Mouse (Mus musculus): ENCODE results near the gene Cnmd.
A peak's percentile ranks its signal among the peaks of the same experiment; 100 is the strongest.

Cnmd gene

DNA sequence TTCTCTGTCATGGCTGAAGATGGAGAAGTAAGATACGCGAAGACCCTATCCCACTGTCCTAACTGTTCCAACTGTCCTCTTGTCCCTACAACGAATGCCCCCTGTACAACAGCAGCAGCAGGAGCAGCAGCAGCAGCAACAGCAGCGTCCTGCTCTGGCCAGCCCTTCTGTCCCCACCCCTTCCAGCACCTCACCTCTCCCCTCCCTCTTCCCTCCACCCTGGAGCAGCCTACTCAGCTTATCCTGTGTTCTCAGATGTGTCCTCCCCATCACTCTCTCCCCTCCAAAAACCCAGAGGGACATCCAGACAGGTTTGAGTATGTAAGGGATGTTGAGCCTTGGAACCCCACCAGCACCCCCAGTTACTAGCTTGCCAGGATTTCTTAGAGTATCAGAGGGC, at the start of gene Cnmd:
Gene Cnmd (minus strand): TSS at position 170 of the 400 bp plus-strand sequence.
- DNase-seq (ENCODE audit: low read depth, low spot score): no peak

DNA sequence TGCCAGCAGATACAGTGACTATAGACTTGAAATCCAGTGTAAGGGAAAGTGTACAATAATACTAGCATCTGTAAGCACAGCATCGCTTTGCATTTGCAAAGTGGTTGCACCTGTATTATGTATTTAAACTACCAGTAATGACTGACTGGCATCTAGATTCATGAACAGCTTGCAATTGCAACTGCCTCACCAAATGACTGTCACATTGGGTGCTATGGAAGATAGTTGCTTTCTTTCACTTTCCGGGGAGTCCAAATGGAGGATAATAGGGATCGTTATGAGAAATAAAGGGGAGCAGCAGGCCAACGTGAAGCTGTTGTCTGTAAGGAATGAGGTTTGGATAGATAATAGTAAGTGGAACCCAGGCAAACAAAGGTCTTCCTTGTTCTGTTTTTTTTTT, 49.3 kb upstream of the Cnmd start:
- DNase-seq (ENCODE audit: low read depth, low spot score): no peak

DNA sequence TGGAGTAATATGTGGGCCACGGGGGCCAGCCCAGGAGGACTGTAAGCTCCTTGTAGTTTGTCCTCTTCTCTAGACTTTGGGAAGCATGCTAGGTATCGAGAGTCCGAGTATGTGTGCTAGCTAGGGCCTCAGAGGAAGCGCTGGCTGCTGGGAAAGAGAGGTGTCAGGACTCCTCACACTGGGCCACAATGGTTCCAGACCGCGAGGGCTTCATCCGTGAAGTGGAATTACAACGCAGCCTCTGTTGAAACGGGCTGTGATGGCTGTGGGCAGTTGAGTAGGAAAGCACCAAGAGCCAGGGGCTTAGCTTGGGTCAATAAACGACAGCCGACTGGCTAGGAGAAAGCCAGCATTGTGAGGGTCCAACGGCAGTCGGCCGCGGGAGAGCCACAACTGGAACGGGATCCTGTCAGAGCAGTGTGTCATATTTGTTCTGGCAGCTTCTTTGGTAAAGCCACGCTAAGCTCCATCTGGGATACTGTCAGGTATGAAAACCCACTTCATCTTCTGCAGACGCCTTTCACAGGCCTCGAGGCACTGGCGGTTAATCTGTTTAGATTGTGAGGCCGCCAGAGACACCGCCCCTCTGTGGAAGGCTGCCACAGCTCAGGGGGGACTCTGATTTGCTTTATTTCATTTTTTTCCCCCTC, 41.7 kb upstream of the Cnmd start:
- DNase-seq (ENCODE audit: low read depth, low spot score): no peak

DNA sequence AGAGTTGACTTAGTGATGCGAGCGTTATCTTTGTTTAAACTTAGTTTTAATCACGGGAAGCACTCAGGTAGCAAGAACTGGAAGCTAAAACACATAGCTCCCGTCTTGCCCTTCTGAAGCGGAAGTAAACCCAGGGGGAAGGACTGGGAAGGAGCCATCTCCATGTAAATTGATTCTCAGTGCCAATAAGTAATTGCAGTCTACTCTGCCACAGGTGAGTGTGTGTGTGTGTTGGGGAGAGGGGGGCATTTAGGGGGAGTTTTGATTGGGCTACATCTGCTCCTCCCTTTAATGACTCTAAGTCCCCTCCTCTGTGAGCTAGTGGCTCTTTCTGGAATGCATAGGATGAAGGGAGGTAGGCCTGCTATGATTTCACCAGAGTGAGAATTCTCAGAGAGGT, 39.6 kb upstream of the Cnmd start:
- no peak for DNase-seq (ENCODE audit: low read depth, low spot score)

DNA sequence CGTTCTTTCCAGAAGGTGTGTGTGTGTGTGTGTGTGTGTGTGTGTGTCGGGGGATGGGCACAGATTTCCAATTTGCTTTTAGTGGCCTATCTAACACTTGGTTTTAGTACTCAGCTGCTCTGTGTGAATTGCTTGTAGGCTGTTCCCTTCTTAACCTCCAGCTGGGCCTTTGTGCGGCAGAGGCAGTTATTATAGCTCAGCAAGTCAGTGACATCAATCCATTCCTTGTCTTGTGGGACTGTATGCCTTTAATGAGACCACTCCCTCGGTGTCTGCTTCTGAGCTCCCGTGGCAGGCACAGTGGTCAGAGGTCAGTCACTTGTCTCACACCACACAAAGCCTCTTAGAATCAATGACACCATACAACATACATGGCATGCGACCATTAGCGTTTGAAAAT, 39.1 kb upstream of the Cnmd start:
- DNase-seq (ENCODE audit: low read depth, low spot score): no peak

- DNase-seq (ENCODE audit: low read depth, low spot score): no peak
These were observed 37.4 kb upstream of the Cnmd start for GRCm38 (mm10) chr14:79699381-79699780.

GRCm38 (mm10) chr14:79690068-79690844, 28.3 kb upstream of the Cnmd start:
- DNase-seq (ENCODE audit: low read depth, low spot score): no peak

DNA sequence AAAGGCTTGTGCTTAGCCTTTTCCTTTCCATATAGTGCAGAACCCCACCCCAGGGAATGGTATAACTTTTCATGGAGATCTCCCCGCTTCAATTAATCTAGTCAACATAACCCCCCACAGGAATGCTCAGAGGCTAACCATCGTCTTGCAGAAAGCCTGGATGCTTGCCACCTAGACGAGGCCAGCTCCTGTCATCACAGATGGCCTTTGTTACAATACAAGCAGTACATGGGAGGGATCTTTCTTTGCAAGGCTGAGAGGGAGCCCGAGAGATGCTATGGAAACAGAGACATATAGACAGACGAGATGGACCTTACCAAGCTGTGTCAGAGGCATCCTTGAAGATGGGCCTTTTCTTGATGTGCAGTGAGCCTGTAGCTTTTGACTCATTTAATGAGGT, 18.7 kb upstream of the Cnmd start:
- DNase-seq (ENCODE audit: low read depth, low spot score): no peak

GRCm38 (mm10) chr14:79677891-79678687, 16.1 kb upstream of the Cnmd start:
- no peak for DNase-seq (ENCODE audit: low read depth, low spot score)

GRCm38 (mm10) chr14:79677108-79677753, 15.3 kb upstream of the Cnmd start:
- no peak for DNase-seq (ENCODE audit: low read depth, low spot score)

DNA sequence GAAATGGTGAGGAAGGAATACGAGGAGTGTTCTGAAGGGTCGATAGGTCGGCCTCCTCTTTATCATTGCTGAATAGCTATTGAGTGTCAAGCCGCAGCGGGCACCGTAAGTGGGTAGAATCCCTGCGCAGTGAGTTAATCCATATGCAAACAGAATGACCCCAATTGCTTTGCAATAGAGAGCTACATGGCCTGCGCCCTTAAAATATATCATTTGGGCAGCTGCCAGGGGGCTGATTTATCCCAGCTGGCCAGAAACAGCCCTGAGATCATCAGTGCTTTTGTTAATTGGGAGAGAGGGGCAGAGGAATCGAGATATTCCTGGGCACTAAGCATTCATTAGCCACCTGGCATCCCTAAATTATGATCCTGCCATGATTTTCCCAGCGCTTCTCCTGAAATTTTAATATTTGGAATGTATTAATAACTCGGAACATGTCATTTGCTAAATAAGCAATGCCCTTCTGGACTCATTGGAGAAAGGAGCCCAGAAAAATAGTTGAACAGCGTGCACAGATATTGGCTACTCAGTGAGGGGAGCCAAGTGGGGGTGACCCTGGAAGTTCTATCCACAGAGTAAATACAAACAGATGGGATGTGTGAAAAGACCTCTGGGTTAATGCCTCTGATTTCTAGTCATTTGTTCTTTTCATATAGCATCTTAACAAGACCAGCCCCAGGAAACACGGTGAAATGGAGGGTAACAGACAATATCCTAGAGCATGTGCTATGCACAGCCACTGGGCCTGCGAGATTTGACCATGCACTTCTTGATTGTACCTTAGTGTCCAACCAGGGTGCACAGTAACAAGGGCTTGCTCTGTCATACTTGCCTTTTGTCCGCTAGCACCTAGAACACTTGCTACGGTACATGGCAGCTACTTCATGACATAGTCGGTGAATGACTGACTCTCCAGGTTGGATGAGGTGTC, 11.4 kb upstream of the Cnmd start:
- no peak for DNase-seq (ENCODE audit: low read depth, low spot score)

DNA sequence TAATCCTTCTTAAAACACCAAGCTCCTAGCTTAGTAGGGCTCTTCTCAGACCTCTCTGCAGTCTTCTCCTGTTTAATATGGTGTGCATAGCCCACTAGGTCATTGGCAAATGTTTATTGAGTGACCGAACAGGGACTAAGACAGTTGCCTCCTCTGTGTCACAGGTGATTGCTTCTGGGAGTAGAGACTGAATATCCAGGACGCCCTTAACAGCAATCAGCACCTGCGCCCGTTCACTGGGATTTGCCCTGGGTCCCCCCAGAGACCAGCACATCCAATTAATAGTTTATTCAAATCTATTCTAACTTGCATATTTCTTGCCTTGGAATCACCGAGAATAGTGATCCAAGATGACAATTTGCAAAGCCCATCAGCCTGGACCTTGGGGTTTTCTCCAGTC, 10.6 kb upstream of the Cnmd start:
- no peak for DNase-seq (ENCODE audit: low read depth, low spot score)

GRCm38 (mm10) chr14:79671008-79671407, 9.0 kb upstream of the Cnmd start:
- DNase-seq (ENCODE audit: low read depth, low spot score): no peak

GRCm38 (mm10) chr14:79661005-79661917, 709 bp downstream of the Cnmd start:
- DNase-seq (ENCODE audit: low read depth, low spot score): peak; percentile 20

DNA sequence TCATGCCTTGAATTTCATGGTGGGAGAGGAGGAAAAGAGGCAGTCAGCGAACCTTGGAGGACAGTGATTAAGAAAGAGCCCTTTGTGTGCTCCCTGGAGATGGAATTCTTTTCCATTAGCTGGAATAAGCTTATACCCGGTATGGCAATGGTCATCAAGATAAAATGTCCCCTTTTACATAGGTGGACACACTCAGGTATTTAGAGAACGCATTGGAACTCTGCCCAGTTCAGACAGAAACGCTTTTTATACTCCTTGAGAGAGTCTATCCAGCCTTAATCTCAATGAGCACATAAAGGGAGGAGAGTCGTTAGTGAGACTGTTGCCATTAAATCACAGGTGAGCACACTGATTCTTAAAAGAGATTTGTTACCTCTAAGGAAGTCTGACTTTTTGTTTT, 1.5 kb downstream of the Cnmd start:
- DNase-seq (ENCODE audit: low read depth, low spot score): no peak

- no peak for DNase-seq (ENCODE audit: low read depth, low spot score)
These were observed 3.0 kb downstream of the Cnmd start for GRCm38 (mm10) chr14:79658748-79659508.

- no peak for DNase-seq (ENCODE audit: low read depth, low spot score)
These were observed 3.7 kb downstream of the Cnmd start for GRCm38 (mm10) chr14:79658286-79658685.

- DNase-seq (ENCODE audit: low read depth, low spot score): no peak
These were observed 9.3 kb downstream of the Cnmd start for GRCm38 (mm10) chr14:79652654-79653053.

DNA sequence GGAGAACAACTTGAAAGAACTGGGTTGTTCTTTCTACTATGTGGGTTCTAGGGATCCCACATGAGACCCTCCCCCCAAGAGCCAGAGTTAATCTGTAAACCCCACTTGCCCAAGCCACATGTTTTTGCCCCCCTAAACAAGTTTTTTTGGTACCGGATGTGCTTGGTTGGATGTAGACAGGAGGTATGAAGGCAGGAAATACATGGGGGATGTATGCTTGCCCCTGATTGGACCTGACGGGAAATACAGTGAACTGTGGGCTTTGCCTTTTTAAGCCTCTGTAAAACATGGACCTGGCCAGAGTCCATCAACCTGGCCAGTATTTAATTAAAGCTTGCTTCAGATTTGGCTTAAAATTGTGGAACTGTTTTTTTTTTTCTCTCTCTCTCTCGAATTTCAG, 12.3 kb downstream of the Cnmd start:
- DNase-seq (ENCODE audit: low read depth, low spot score): no peak
